Mouse (Mus musculus): ENCODE results near the gene Ccar1. TPM values are rescaled to one million over a fixed set of nuclear protein-coding genes. Genes with fewer than 3 reads are reported as not detected.
"Not testable (repeated sequence)": the region's sequence is repeated elsewhere in the genome, so short reads cannot be mapped to it uniquely, and the experiment has no call there.

Ccar1 gene
- total RNA-seq, 2 experiments from 2014 or later: 38.6 to 52.3 TPM

DNA sequence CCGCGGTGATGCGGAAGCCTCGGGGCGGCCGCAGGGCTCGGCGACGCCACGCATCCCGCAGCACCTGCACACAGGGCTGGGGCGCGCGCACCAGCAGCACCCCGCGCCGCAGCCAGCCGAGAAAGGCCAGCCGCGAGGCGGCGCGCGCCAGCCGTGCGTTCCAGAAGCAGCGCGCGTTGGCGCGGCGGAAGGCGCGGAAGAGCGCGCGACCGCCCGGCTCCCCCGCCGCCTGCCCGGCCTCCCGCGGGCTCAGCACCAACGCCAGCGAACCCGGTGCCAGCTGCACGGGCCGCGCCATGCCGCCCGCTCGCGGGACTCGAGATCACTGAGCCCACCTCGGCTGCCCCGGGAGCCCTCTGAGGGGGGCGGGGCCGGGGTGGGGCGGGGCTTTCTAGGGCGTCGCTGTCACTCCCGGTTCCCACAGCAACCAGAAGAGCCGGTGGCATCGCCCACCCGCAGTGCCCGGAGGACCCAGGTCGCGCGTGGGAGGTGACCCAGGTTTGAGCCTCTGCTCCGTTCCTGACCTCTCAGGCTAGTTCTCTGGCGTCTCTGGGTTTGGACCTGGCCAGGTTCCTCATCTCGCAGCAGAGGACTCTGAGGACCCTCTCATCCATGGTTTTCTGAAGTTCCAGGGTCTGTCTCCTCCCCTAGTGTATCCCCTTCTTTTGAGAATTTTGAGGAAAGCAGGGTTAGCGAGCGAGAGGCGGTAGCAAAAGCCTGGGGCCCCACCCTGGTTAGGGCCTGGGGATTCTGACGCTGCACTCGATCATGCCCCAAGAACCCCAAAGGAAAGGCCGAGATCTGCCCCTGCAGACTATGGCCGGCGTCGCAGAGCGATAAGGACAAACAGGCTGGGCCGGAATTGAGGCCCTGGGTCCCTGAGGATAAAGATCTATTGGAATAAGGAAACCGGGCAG lies 66.1 kb downstream of the Ccar1 start, which contains the start of gene Stox1:
Gene Stox1, minus strand, starts transcription at position 358 of the 917 bp plus-strand sequence.
- DNase-seq: peak; percentile 64

DNA sequence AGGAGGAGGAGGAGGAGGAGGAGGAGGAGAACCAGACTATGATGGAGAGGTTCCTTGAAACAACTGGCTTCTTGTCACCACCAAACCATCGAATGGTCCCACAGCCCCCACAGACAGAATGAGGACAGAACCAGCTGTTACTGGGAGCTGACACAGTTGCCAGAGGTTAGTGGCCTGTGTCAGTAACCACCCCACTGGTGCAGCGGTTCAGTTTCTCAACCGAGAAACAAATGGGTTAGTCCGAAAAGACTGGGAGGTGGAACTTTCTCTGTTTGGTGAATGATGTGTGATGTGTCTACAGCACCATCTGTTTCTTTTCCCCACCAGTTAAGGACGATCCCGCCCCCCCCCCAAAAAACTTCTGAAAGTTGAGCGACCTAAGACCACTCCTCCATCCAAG lies 67.2 kb downstream of the Ccar1 start:
- no peak for DNase-seq

DNA sequence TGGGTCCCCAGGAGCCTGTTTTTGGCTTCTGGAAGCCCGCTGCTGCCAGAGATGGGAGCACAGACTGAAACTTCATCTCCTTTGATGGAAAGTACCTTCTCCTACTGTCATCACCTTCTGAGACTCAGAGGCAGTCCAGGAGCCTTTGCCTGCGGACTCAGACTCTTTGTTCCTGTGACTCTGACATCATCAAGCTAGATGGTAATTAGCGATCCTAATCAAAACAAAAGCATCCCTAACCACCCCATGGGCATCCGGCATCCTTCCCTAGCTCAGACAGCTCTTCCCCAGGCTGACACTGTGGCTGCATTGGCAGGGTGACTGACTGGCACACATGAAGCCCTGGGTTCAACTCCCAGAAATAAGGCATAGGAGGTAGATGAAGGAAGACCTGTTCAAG lies 69.4 kb downstream of the Ccar1 start:
- DNase-seq: no peak

DNA sequence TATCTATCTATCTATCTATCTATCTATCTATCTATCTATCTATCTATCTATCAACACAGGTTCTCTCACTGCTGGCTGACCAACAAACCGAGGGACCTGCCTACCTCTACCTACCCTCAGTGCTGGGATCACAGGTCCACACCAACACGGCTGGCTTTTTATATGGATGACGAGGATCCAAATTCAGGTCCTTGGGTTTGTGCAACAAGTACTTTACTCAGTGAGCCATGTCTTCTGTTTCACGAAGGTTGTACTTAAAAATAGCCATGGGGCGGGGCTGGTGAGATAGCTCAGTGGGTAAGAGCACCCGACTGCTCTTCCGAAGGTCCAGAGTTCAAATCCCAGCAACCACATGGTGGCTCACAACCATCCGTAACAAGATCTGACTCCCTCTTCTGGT lies 71.5 kb downstream of the Ccar1 start:
- not testable (repeated sequence) for DNase-seq

DNA sequence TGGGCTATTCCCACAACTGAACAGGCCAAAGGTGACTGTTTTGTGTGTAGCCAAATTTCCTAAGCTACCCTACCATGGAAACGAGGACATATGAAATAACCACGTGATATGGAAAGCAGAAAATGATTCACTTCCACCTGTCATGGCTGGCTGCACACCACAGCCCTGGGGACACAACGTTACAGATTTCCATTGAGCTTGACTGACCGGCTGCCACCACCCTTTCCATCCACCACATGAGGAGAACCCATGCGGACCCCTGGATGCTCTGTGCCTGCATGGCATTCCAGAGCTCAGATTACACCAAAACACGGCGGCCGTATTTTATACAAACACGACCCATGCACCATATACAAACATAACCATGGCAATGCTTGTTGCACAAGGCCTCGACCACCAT lies 78.6 kb downstream of the Ccar1 start:
- no peak for DNase-seq

DNA sequence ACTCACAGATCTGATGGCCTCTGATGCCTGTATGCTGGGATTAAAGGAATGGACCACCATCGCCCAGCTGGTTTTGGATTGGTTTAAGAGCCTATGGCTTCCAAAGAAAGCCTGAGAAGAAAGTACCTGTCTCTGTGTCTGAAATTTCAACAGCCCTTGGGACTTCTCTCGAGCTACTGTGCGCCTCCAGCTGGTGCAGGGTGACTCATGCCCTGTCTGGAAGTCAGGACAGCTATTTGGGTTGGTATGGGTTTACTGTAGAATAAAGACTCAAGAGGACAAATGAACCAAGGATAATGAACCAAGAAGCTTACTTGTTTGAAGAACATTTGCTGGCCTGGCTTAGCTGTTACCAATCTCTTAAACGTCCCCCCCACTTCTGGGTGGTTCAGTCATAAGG lies 88.5 kb downstream of the Ccar1 start:
- no peak for DNase-seq

DNA sequence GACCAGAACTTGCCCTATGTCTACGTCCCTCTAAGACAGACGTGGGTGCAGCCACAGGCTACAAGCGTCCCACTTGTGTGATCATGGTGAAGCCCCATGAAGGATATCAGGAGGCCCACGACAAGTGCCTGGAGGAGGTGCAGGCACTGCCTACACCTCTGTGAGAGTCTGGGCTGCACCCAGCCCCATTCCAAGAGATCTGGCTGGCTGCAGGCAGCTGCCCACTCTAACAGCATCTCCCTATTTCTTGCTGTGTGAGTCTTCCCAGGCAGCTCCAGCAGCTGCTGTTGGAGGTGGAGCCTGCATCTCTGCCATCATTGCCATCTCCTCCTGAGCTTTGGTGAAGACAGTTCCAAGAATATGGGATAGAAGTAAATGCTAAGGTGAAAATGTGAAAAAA lies 89.7 kb downstream of the Ccar1 start:
- DNase-seq: no peak

Other genes with a start within 250 kb of the Ccar1 start
- 10 to 100 TPM; 20.9 to 23.5 TPM for gene Kif1bp, start 213.8 kb downstream of the Ccar1 start, total RNA-seq (2021)
- gene Ddx21, start 190.0 kb downstream of the Ccar1 start, total RNA-seq (2021): 10 to 100 TPM; 32.1 to 37.8 TPM
- gene Ddx50, start 141.1 kb downstream of the Ccar1 start, total RNA-seq (2021): 10 to 100 TPM; 69.5 to 75.6 TPM
- under 1 TPM; 0.49 to 0.68 TPM for gene Stox1, start 66.2 kb downstream of the Ccar1 start, total RNA-seq (2021)
- 10 to 100 TPM; 15.3 to 26.2 TPM for gene Tet1, start 116.7 kb upstream of the Ccar1 start, total RNA-seq (2021)
- gene Slc25a16, start 128.3 kb upstream of the Ccar1 start, total RNA-seq (2021): 10 to 100 TPM; 19.8 to 22.0 TPM
- gene Dna2, start 154.7 kb upstream of the Ccar1 start, total RNA-seq (2021): 1 to 10 TPM; 1.9 to 3.4 TPM
- gene Rufy2, start 187.9 kb upstream of the Ccar1 start, total RNA-seq (2021): 10 to 100 TPM; 12.2 to 12.3 TPM
- gene Hnrnph3, start 231.9 kb upstream of the Ccar1 start, total RNA-seq (2021): 10 to 100 TPM; 15.9 to 24.0 TPM
- 1 to 10 TPM; 1.2 to 1.6 TPM for gene Pbld2, start 232.0 kb upstream of the Ccar1 start, total RNA-seq (2021)